Mouse (Mus musculus): Measurements from ENCODE around the gene Golga4. TPM values are rescaled to one million over a fixed set of nuclear protein-coding genes. Genes with fewer than 3 reads are reported as not detected.

Golga4 gene
- polyA plus RNA-seq, 1 experiment, result 19.4 TPM

DNA sequence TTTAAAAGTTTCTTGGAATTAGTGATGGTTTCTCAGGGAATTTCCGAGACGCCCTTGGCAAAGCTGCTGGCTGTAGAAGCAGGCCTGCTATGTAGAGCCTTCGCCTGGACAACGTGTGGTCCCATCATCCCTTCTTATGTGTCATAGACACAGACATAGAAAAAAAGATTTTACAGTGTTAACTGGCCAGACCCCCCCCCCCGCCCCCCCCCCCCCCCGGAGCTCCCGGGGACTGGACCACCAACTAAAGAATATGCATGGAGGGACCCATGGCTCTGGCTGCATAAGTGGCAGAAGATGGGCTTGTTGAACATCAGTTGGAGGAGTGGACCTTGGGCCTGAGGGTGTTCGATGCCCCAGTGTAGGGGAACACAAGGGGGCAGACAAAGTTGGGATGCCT lies 11.6 kb downstream of the Golga4 start:
- Histone ChIP-seq H3K4me3 (ENCODE audit: control insufficient read depth, insufficient read depth, low read length) (no peak overlapping the region), H3K27me3 (ENCODE audit: control insufficient read depth, insufficient read depth, low read length) (no peaks in the 10 kb centered on the region), H3K4me1 (replicated peaks; ENCODE audit: control insufficient read depth, insufficient read depth, low read length) (no peaks in the 10 kb centered on the region), H3K27ac (ENCODE audit: control insufficient read depth, insufficient read depth, low read length) (no peak overlapping the region), H3K36me3 (ENCODE audit: control insufficient read depth, insufficient read depth, low read length) (peaks cover 20% of the 10 kb centered on the region)
- 90% methylated on average over 8 of the region's 8 CpGs for WGBS
- DNase-seq, result no peak
- TF ChIP-seq POLR2A (IDR thresholded peaks at IDR 0.05; ENCODE audit: control insufficient read depth, extremely low read depth, insufficient read depth, low read length, poor library complexity), result no peak
- no peak for TF ChIP-seq CTCF (IDR thresholded peaks at IDR 0.05; ENCODE audit: borderline replicate concordance, control insufficient read depth, extremely low read depth, insufficient read depth, low read length, poor library complexity)

DNA sequence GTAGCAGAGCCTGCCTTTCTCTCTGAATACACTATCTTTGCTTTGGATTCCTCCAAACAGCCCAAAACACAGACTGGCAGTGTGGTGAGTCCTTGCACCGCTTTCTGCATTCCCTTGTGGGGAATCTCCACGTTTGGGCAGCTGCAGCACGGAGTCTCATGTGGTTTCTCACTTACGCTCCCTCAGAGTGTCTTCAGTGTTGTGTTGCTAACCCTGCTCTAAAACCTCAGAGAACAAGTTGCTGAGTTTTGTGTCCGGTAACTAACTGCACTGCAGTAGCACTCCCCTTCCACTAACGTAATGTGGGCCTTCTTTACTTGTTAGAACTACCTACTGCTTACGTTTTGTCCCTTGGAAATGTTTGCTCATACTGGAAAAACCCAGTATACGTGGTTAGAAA lies 13.0 kb downstream of the Golga4 start:
- H3K4me3 ChIP-seq (ENCODE audit: control insufficient read depth, insufficient read depth, low read length), result no peak overlapping the region
- peaks cover 17% of the 10 kb centered on the region for H3K36me3 ChIP-seq (ENCODE audit: control insufficient read depth, insufficient read depth, low read length)
- no peak for TF ChIP-seq POLR2A (IDR thresholded peaks at IDR 0.05; ENCODE audit: control insufficient read depth, extremely low read depth, insufficient read depth, low read length, poor library complexity)
- no peak for TF ChIP-seq CTCF (IDR thresholded peaks at IDR 0.05; ENCODE audit: borderline replicate concordance, control insufficient read depth, extremely low read depth, insufficient read depth, low read length, poor library complexity)
- H3K4me1 ChIP-seq (replicated peaks; ENCODE audit: control insufficient read depth, insufficient read depth, low read length), result no peaks in the 10 kb centered on the region
- H3K27me3 ChIP-seq (ENCODE audit: control insufficient read depth, insufficient read depth, low read length), result no peaks in the 10 kb centered on the region
- WGBS, result 38% methylated on average over 8 of the region's 8 CpGs
- DNase-seq, result no peak
- H3K27ac ChIP-seq (ENCODE audit: control insufficient read depth, insufficient read depth, low read length), result no peak overlapping the region; the same call in 1 of the 2 replicates

DNA sequence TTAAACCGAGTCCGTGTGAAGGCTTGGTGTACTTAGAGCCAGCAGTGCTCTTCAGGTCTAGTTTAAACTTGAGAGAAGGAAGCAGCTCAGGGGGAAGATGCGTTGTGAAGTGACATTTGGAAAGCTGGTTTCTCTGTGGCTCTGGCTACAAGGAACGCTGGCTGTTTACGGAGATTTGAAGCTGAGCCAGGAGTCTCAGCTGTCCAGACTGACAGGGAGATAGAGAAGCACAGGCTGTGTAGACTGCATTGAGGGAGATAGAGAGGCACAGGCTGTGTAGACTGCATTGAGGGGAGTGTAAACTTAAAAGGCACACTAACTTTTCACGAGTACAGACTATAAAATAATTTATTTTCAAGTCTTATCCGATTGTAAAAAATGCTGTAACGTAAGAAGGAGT lies 13.9 kb downstream of the Golga4 start:
- DNase-seq, result no peak

DNA sequence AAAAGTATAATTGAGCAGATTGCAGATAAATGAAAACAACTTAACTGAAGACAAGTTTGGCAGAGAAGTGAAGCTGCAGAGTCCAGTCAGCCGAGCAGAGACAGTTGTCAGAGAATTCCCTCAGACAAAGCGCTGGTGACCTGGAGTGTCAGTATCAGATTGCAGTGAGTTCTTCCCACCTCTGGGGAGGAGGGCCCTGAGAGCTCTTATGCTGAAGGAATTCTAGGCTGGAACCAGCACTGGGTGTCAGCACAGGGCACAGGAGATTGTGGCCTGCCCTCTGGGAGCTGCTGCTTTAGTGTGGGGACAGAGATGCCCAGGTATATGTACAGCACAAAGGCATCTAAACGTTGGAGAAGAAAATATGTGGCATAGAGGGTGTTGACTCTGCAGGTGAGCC lies 14.8 kb downstream of the Golga4 start:
- peaks cover 5% of the 10 kb centered on the region for H3K36me3 ChIP-seq (ENCODE audit: control insufficient read depth, insufficient read depth, low read length)
- WGBS, result 80% methylated on average over 3 of the region's 3 CpGs
- H3K27me3 ChIP-seq (ENCODE audit: control insufficient read depth, insufficient read depth, low read length), result no peaks in the 10 kb centered on the region
- TF ChIP-seq POLR2A (IDR thresholded peaks at IDR 0.05; ENCODE audit: control insufficient read depth, extremely low read depth, insufficient read depth, low read length, poor library complexity) (no peak), CTCF (IDR thresholded peaks at IDR 0.05; ENCODE audit: borderline replicate concordance, control insufficient read depth, extremely low read depth, insufficient read depth, low read length, poor library complexity) (no peak)
- no peak overlapping the region for H3K4me3 ChIP-seq (ENCODE audit: control insufficient read depth, insufficient read depth, low read length)
- no peaks in the 10 kb centered on the region for H3K4me1 ChIP-seq (replicated peaks; ENCODE audit: control insufficient read depth, insufficient read depth, low read length)
- H3K27ac ChIP-seq (ENCODE audit: control insufficient read depth, insufficient read depth, low read length), result no peak overlapping the region
- no peak for DNase-seq

More for the DNA sequence above, 13.9 kb downstream of the Golga4 start:
- no peak overlapping the region for H3K27ac ChIP-seq (ENCODE audit: control insufficient read depth, insufficient read depth, low read length)
- no peak for TF ChIP-seq CTCF (IDR thresholded peaks at IDR 0.05; ENCODE audit: borderline replicate concordance, control insufficient read depth, extremely low read depth, insufficient read depth, low read length, poor library complexity)
- WGBS, result 93% methylated on average over 8 of the region's 8 CpGs
- H3K36me3 ChIP-seq (ENCODE audit: control insufficient read depth, insufficient read depth, low read length), result peaks cover 11% of the 10 kb centered on the region
- H3K4me3 ChIP-seq (ENCODE audit: control insufficient read depth, insufficient read depth, low read length), result no peak overlapping the region
- H3K27me3 ChIP-seq (ENCODE audit: control insufficient read depth, insufficient read depth, low read length), result no peaks in the 10 kb centered on the region
- H3K4me1 ChIP-seq (replicated peaks; ENCODE audit: control insufficient read depth, insufficient read depth, low read length), result no peaks in the 10 kb centered on the region

DNA sequence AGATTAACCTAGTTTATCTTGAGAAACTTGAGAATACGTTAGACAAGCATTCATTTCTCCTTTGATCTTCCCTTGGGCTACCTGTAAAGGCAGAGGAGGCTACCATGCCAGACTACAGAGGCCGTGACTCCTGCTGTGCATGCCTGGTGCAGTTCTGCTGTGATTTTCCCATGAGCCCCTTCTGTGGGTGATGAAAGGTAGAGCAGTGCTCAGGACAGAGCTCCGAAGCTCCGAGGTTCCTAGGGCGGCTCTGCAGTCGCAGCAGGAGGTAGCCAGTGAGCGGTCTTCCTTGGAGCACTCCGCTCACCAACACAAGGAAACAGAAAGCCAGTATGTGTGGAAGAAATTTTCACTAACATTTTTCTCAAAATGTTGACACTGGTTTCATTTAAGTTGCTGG lies 15.6 kb downstream of the Golga4 start:
- TF ChIP-seq POLR2A (IDR thresholded peaks at IDR 0.05; ENCODE audit: control insufficient read depth, extremely low read depth, insufficient read depth, low read length, poor library complexity) (no peak), CTCF (IDR thresholded peaks at IDR 0.05; ENCODE audit: borderline replicate concordance, control insufficient read depth, extremely low read depth, insufficient read depth, low read length, poor library complexity) (no peak)
- H3K27ac ChIP-seq (ENCODE audit: control insufficient read depth, insufficient read depth, low read length), result no peak overlapping the region
- 97% methylated on average over 8 of the region's 8 CpGs for WGBS
- no peak for DNase-seq
- peaks cover 13% of the 10 kb centered on the region for H3K36me3 ChIP-seq (ENCODE audit: control insufficient read depth, insufficient read depth, low read length)
- H3K4me3 ChIP-seq (ENCODE audit: control insufficient read depth, insufficient read depth, low read length), result no peak overlapping the region
- H3K27me3 ChIP-seq (ENCODE audit: control insufficient read depth, insufficient read depth, low read length), result no peaks in the 10 kb centered on the region
- H3K4me1 ChIP-seq (replicated peaks; ENCODE audit: control insufficient read depth, insufficient read depth, low read length), result no peaks in the 10 kb centered on the region

DNA sequence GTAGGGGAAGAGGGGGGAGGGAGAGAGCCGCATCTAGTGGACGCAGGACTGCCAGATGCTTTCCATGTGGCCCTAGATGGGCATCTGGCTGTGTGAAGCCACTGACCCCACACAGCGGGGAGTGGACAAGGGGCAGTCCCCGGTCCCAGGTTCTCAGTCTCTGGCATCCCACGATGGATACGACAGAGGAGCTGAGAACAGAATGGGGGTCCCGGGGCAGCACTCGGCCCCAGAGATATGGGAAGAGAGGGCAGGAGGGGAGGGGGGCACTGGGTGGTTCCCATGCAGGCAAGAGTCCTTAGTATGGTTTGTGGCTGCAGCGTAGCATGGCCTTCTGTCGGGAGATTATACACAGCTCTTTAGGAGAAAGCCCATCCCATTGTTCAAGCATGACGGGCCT lies 17.7 kb downstream of the Golga4 start:
- Histone ChIP-seq H3K4me1 (replicated peaks; ENCODE audit: control insufficient read depth, insufficient read depth, low read length) (no peaks in the 10 kb centered on the region), H3K27me3 (ENCODE audit: control insufficient read depth, insufficient read depth, low read length) (no peaks in the 10 kb centered on the region), H3K4me3 (ENCODE audit: control insufficient read depth, insufficient read depth, low read length) (no peak overlapping the region), H3K36me3 (ENCODE audit: control insufficient read depth, insufficient read depth, low read length) (peaks cover 32% of the 10 kb centered on the region), H3K27ac (ENCODE audit: control insufficient read depth, insufficient read depth, low read length) (no peak overlapping the region)
- TF ChIP-seq CTCF (IDR thresholded peaks at IDR 0.05; ENCODE audit: borderline replicate concordance, control insufficient read depth, extremely low read depth, insufficient read depth, low read length, poor library complexity), result no peak
- TF ChIP-seq POLR2A (IDR thresholded peaks at IDR 0.05; ENCODE audit: control insufficient read depth, extremely low read depth, insufficient read depth, low read length, poor library complexity), result no peak
- WGBS, result 98% methylated on average over 11 of the region's 11 CpGs
- no peak for DNase-seq

DNA sequence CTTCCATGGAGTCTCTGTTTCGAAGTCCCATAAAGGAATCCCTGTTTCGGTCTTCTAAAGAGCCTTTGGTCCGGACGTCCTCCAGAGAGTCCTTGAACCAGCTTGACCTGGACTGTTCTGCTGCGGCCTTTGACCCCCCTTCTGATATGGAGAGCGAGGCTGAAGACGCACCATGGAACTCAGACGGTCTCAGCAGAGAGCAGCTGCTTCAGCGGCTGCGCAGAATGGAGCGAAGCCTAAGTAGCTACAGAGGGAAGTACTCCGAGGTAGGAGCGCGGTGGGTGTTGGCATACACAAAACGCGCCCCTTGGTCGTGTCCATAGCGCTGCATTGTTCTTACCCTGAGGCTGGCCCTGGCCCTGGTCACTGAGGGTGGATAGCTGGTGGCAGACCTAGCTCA lies 21.0 kb downstream of the Golga4 start:
- Histone ChIP-seq H3K4me3 (ENCODE audit: control insufficient read depth, insufficient read depth, low read length) (no peak overlapping the region), H3K27me3 (ENCODE audit: control insufficient read depth, insufficient read depth, low read length) (no peaks in the 10 kb centered on the region), H3K36me3 (ENCODE audit: control insufficient read depth, insufficient read depth, low read length) (peaks cover 56% of the 10 kb centered on the region), H3K27ac (ENCODE audit: control insufficient read depth, insufficient read depth, low read length) (no peak overlapping the region), H3K4me1 (replicated peaks; ENCODE audit: control insufficient read depth, insufficient read depth, low read length) (no peaks in the 10 kb centered on the region)
- TF ChIP-seq CTCF (IDR thresholded peaks at IDR 0.05; ENCODE audit: borderline replicate concordance, control insufficient read depth, extremely low read depth, insufficient read depth, low read length, poor library complexity) (no peak), POLR2A (IDR thresholded peaks at IDR 0.05; ENCODE audit: control insufficient read depth, extremely low read depth, insufficient read depth, low read length, poor library complexity) (no peak)
- DNase-seq, result no peak
- 98% methylated on average over 18 of the region's 18 CpGs for WGBS
